Mouse (Mus musculus): ENCODE data around the gene a.

GRCm38 (mm10) chr2:154891585-154891984 is 100.4 kb downstream of the a start:
- TF ChIP-seq POLR2A (IDR thresholded peaks at IDR 0.05; ENCODE audit: insufficient read depth, low read length) (no peak), CTCF (IDR thresholded peaks at IDR 0.05; ENCODE audit: low read depth, low read length) (no peak)

All from ES-Bruce4 (cell line).